Mouse (Mus musculus): ENCODE results near the gene Usp25. TPM values are rescaled to one million over a fixed set of nuclear protein-coding genes. Genes with fewer than 3 reads are reported as not detected.
A peak's percentile ranks its signal among the peaks of the same experiment; 100 is the strongest.

Gene Usp25
- total RNA-seq, 2 experiments from 2014 or later, result 65.4 to 67.9 TPM

- intact Hi-C loops (cut with DNase I; ENCODE audit: low total_unique reads), result no loop called here
- peak; percentile 72 for DNase-seq
Observed at GRCm38 (mm10) chr16:77028687-77029417, 15.3 kb downstream of the Usp25 start.

- no peak for DNase-seq
- intact Hi-C loops (cut with DNase I; ENCODE audit: low total_unique reads), result no loop called here
Observed at GRCm38 (mm10) chr16:77030435-77030834, 16.9 kb downstream of the Usp25 start.

DNA sequence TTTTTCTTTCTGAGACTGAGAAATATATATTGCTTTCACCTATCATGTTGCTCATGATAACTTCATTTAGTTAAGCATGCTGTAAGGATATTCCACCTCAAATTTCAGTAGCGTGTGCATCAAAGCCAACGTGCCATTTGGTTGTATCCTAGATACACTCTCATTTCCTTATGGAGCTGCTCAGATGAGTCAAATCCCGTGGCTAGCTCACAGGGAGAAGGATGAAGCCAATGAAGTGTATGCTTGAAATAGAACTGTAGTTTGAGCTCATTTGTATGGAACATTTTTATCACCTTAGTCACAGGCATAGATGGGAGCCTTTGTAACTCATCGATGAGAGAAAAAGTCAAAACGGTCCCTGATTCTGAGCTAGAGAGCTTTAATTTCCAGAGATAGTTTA is 20.8 kb downstream of the Usp25 start:
- intact Hi-C loops (cut with DNase I; ENCODE audit: low total_unique reads), result no loop called here
- no peak for DNase-seq

- intact Hi-C loops (cut with DNase I; ENCODE audit: low total_unique reads), result no loop called here
- DNase-seq, result no peak
Observed at GRCm38 (mm10) chr16:77034751-77035150, 21.2 kb downstream of the Usp25 start.

DNA sequence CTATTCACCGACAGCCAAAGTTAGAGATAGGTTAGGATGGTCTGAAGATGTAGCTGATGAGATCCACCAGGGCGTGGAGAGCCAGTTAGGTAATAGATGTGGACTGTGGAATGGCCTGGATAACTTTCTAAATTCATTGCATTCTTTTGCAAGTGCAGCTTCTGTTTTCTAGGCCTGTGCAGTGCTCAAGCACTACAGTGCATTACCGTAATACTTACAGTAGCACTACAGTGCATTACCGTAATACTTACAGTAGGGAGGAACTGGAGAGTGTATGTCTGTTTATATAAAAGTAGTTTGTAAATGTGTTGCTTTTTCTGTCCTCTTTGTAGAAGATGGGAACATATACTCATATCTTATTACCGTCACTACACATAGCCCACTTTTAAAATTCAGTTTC is 28.1 kb downstream of the Usp25 start:
- intact Hi-C loops (cut with DNase I; ENCODE audit: low total_unique reads), result no loop called here
- DNase-seq, result no peak

GRCm38 (mm10) chr16:77043499-77043898 is 30.0 kb downstream of the Usp25 start:
- intact Hi-C loops (cut with DNase I; ENCODE audit: low total_unique reads), result no loop called here
- DNase-seq, result no peak

DNA sequence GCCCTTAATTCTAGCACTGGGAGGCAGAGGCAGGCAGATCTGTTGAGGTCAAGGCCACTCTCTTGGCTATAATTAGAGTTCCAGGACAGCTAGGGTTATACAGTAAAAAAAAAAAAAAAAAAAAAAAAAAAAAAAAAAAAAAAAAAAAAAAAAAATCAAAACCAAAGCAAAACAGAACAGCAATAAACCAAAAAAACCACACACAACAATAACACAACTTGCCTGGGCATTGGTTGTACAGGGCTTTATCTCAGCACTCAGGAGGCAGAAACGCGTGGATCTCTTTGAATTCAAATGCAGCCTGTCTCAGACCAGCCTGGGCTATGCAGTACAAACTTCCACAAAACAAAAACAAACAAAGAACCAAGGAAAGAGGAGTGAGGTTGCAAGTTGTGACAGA is 40.7 kb downstream of the Usp25 start:
- intact Hi-C loops (cut with DNase I; ENCODE audit: low total_unique reads), result no loop called here
- DNase-seq, result no peak

GRCm38 (mm10) chr16:77055519-77056159 is 42.1 kb downstream of the Usp25 start:
- intact Hi-C loops (cut with DNase I; ENCODE audit: low total_unique reads), result no loop called here
- no peak for DNase-seq

GRCm38 (mm10) chr16:77056160-77056520 is 42.6 kb downstream of the Usp25 start:
- DNase-seq, result no peak
- intact Hi-C loops (cut with DNase I; ENCODE audit: low total_unique reads), result no loop called here

- no peak for DNase-seq
Observed at GRCm38 (mm10) chr16:77058567-77058966, 45.1 kb downstream of the Usp25 start.

DNA sequence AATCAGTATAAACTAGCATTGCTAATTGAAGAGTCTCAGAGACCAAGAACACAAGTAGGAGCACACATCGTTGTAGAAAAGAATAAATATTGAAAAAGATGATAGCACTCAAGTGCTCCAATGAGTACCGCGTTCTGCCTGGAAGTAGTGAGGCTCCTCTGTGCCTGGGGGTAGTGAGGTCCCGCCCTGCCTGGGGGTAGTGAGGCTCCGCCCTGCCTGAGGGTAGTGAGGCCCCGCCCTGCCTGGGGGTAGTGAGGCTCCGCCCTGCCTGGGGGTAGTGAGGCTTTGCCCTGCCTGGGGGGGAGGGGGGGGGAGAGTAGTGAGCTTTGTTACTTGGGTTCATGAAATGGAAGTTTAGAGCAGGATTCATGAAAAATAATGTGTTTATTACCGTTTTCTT is 46.7 kb downstream of the Usp25 start:
- DNase-seq, result peak; percentile 38
- intact Hi-C loops (cut with DNase I; ENCODE audit: low total_unique reads), result no loop called here

More at GRCm38 (mm10) chr16:77058567-77058966, 45.1 kb downstream of the Usp25 start:
- intact Hi-C loops (cut with DNase I; ENCODE audit: low total_unique reads), result no loop called here

GRCm38 (mm10) chr16:77063916-77064315 is 50.4 kb downstream of the Usp25 start:
- no peak for DNase-seq
- intact Hi-C loops (cut with DNase I; ENCODE audit: low total_unique reads), result no loop called here

DNA sequence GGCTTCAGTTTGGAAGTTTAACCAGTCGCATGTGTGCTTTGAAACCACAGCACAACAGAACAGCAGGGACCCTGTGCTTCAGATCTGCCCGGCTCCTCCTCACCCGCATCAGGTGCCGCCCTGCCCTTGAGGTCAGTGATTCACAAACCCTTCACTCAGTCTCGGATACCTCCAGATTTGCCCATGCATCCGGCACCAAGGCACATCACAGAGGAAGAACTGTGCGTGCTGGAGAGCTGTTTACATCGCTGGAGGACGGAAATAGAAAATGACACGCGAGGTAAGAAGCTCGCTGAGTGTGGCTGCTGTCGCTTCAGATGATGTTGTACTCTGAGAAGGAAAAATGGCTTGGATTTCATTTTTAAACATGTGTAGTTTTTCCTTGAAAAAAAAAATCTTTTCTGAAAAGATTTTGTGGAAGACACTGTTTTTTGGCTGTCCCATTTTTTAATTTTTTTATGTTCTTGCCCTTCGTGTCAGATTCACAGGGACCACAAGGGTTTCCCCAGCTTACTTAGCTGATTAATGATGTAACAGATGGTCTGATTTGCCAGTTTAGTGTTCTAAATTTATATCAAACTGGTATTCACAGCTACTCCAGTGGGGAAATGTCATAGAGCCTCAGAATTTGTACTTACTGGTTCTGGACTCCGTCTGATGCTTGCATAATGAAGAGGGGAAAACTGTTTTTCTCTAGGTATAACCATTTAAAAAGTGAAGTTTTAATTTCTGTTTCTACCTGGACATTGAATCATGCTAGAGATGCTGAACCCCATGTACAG is 63.6 kb downstream of the Usp25 start:
- DNase-seq, result no peak
- intact Hi-C loops (cut with DNase I; ENCODE audit: low total_unique reads), result no loop called here

- DNase-seq, result no peak
- intact Hi-C loops (cut with DNase I; ENCODE audit: low total_unique reads), result no loop called here
Observed at GRCm38 (mm10) chr16:77077736-77078005, 64.2 kb downstream of the Usp25 start.

GRCm38 (mm10) chr16:77084071-77084470 is 70.6 kb downstream of the Usp25 start:
- DNase-seq, result no peak
- intact Hi-C loops (cut with DNase I; ENCODE audit: low total_unique reads), result no loop called here

DNA sequence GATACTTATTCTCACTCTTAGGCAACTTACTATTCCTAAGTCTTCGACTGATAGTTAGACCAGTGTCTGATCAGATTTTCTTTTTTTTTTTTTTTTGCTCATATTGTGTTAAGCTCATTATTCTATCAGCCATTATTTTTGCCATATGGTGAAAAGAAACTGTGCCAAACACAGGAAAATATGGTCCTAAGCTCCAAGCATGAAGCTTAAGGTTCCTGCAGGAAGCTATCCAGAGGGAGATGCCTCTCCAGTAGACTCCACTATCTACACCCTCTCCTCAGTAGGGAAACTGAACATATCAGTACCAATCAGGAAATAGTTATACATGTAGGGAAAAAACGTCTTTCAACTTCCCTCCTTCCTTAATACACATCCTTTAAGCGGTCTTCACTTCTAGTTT is 76.3 kb downstream of the Usp25 start:
- intact Hi-C loops (cut with DNase I; ENCODE audit: low total_unique reads), result no loop called here
- DNase-seq, result no peak

GRCm38 (mm10) chr16:77093526-77093925 is 80.0 kb downstream of the Usp25 start:
- peak; percentile 62 for DNase-seq
- intact Hi-C loops (cut with DNase I; ENCODE audit: low total_unique reads), result no loop called here

DNA sequence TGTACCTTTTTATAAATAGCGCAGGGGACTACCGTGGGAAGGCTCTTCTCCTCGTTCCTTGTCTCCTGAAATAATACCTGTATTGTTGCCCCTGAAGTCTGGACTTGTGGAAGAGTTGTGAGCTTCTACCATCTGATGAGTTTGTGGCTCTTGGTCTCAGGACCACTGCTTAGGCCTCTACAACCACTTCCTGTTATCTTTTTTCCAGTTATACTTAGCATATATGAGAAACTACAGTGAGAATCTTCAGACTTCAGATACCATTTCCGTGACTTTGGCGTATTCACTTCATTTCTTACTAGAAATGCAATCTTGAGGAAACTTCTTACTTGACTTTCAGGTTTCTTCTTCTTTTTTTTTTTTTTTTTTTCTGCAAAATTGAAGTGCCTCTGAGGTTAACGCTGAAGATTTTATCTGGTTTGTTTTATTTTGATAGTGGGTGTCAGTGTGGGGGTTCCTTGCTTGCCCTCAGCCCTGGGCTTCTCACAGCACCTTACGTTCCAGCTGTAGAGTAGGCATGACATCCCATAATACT is 81.6 kb downstream of the Usp25 start:
- intact Hi-C loops (cut with DNase I; ENCODE audit: low total_unique reads), result no loop called here
- no peak for DNase-seq

- intact Hi-C loops (cut with DNase I; ENCODE audit: low total_unique reads), result no loop called here
- DNase-seq, result peak; percentile 77
Observed at GRCm38 (mm10) chr16:77099018-77099869, 85.7 kb downstream of the Usp25 start.
